16 mouse cellular contexts compared by ENCODE assay signal in the genomic region with DNA sequence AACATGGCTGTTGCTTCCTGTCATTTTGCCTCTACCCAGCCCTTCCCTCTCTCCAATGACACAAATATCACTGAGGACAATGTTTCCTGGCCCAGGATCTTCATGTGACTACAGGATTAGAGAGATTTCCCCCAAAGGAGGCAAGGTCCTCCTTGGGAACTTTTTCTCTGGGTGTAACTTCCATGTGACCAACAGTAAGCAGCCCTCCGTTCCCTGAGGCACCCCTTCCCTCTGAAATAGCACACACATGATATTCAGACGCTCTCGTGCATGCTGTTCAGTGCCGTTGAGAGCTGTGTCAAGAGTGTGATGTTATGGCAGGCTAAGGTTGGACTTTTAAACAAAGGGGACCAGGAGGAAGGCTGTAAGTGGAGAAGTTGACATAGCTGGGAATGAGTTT.
"Had no signal": no experiment of that assay in that cellular context is flagged by ENCODE, and none has a peak within 500 bp of the region (broad histone marks: within the 10 kb centered on the region; RNA-seq: fewer than 3 reads in every experiment).

No protein-coding gene starts in this region.

- H3K9me3 ChIP-seq: neural tube, embryonic 13.5 days; neural tube, embryonic 15.5 days; stomach, embryonic 15.5 days had no signal

- H3K27me3 ChIP-seq: neural tube, embryonic 13.5 days; neural tube, embryonic 15.5 days; stomach, embryonic 15.5 days had no signal

- H3K36me3 ChIP-seq: neural tube, embryonic 13.5 days; neural tube, embryonic 15.5 days; stomach, embryonic 15.5 days had no signal

- H3K9ac ChIP-seq: neural tube, embryonic 13.5 days; neural tube, embryonic 15.5 days; stomach, embryonic 15.5 days had no signal

- H3K4me2 ChIP-seq: neural tube, embryonic 13.5 days; neural tube, embryonic 15.5 days; stomach, embryonic 15.5 days had no signal

- H3K27ac ChIP-seq: neural tube, embryonic 13.5 days; neural tube, embryonic 15.5 days; stomach, embryonic 15.5 days; stomach, postnatal 0 days had no signal

- H3K4me3 ChIP-seq: neural tube, embryonic 13.5 days; neural tube, embryonic 15.5 days; stomach, embryonic 15.5 days had no signal

- H3K4me1 ChIP-seq: neural tube, embryonic 15.5 days; stomach, embryonic 15.5 days had no signal

- DNase-seq: retina, postnatal 1 day; right cerebral cortex, adult 18-20 months; right cerebral cortex, postnatal 14 days; right cerebral cortex, postnatal 25 days; right cerebral cortex, postnatal 4 days; spleen, adult 18-20 months; thymus, adult 18-20 months; thymus, adult 2 months; thymus, postnatal 14 days; thymus, postnatal 25 days; thymus, postnatal 36 days; thymus, postnatal 4 days had no signal
